ENCODE assay signal across 19 mouse cellular contexts in genomic region chr19:23451361-23451760, GRCm38 (mm10). TPM values are rescaled to one million over a fixed set of nuclear protein-coding genes. Genes with fewer than 3 reads are reported as not detected.
DNase-seq lines count a peak whose midpoint lies in the region; ATAC-seq lines count a peak whose summit lies in the region.
"Had no signal": no experiment of that assay in that cellular context is flagged by ENCODE, and none has a peak within 500 bp of the region (broad histone marks: within the 10 kb centered on the region; RNA-seq: fewer than 3 reads in every experiment).

No protein-coding gene starts in this region.

- DNase-seq in lung, postnatal 25 days (ENCODE audit: low spot score), result peak; percentile 6
- no peak for DNase-seq in lung, postnatal 36 days
- no peak for DNase-seq in urinary bladder, adult 18-20 months (ENCODE audit: low spot score in 2 of 2)
- DNase-seq in gastrocnemius, adult 18-20 months (ENCODE audit: low spot score), result no peak
- DNase-seq: adrenal gland, postnatal 10 days; adrenal gland, postnatal 36 days; cerebellum, adult 11 months; cerebellum, adult 8-10 months; cerebellum, postnatal 10 days; cerebellum, postnatal 36 days; forebrain, postnatal 0 days; gastrocnemius, postnatal 10 days; gastrocnemius, postnatal 36 days; heart, adult 11 months had no signal

- peak; percentile 33 for ATAC-seq in common myeloid progenitor, adult 5-6 weeks (replicated peaks; ENCODE audit: low read depth, poor library complexity, severe bottlenecking)
- peak; percentile 71 for ATAC-seq in megakaryocyte progenitor cell, adult 5-6 weeks (replicated peaks; ENCODE audit: poor library complexity)
- no peak for ATAC-seq in erythroblast, adult 5-6 weeks (replicated peaks; ENCODE audit: low FRiP score, poor library complexity, severe bottlenecking)
- ATAC-seq: forebrain, embryonic 14.5 days; forebrain, postnatal 0 days; Patski had no signal

RNA-seq across cellular contexts. Expression of gene Mamdc2, which starts 3.1 kb away (rescaled TPM):
- 0.34 and 1.4 TPM in 2 replicates for total RNA-seq in common myeloid progenitor, adult 5-6 weeks (2017)
- 0.20 and 0.35 TPM in 2 replicates for total RNA-seq in megakaryocyte progenitor cell, adult 5-6 weeks (2015)
- total RNA-seq in megakaryocyte progenitor cell, adult 5-6 weeks (2017), result 0.17 and 0.54 TPM in 2 replicates
- 1 to 10 TPM; 1.1 to 2.3 TPM for total RNA-seq in gastrocnemius, adult 18-20 months (2021)
- not detected in 2 replicates for total RNA-seq in erythroblast, adult 5-6 weeks (2015; ENCODE audit: low replicate concordance)
- total RNA-seq in erythroblast, adult 5-6 weeks (2017; ENCODE audit: low replicate concordance), result not detected in 2 replicates
